ENCODE assay signal across 9 mouse cellular contexts in the genomic region with DNA sequence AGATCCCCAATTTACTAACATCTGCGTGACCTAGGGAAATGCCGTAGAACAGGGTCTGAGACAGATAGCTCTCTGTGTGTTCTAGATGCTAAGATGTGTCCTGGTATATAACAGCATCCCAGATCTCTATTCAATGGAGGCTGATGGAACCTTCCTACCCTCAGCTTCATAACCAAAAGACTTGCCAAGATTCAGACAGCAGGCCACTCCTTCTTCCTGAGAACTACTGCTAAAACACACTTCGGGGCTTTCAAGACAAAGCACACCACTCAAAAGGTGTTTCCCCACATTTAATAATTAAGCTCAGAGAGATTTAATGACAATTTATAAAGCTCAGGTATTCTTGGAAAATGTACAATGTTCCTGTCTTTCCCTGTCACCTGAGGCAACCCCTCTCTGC.
A peak's percentile ranks its signal among the peaks of the same experiment; 100 is the strongest.
DNase-seq lines count a peak whose midpoint lies in the region; ATAC-seq and TF ChIP-seq lines count a peak whose summit lies in the region.
"Had no signal": no experiment of that assay in that cellular context is flagged by ENCODE, and none has a peak within 500 bp of the region (broad histone marks: within the 10 kb centered on the region; RNA-seq: fewer than 3 reads in every experiment).

No protein-coding gene starts in this region.

- H3K4me2 ChIP-seq in forebrain, postnatal 0 days (ENCODE audit: low read depth) = no peak overlapping the region
- H3K4me2 ChIP-seq in kidney, embryonic 16.5 days (replicated peaks; ENCODE audit: low read depth, low read length) = peak overlapping the region; percentile 75
- peak overlapping the region; percentile 91 for H3K4me2 ChIP-seq in hindbrain, embryonic 14.5 days (replicated peaks)

- TF ChIP-seq CTCF in forebrain, postnatal 0 days (IDR thresholded peaks at IDR 0.05; ENCODE audit: low read depth) = no peak

- ATAC-seq in forebrain, postnatal 0 days = no peak
- ATAC-seq in kidney, embryonic 16.5 days (ENCODE audit: low FRiP score, low TSS enrichment) = no peak
- no peak for ATAC-seq in hindbrain, embryonic 14.5 days (ENCODE audit: low FRiP score)

- no peaks in the 10 kb centered on the region for H3K36me3 ChIP-seq in forebrain, embryonic 10.5 days (replicated peaks)
- no peaks in the 10 kb centered on the region for H3K36me3 ChIP-seq in forebrain, postnatal 0 days (ENCODE audit: insufficient read depth)
- H3K36me3 ChIP-seq in kidney, embryonic 16.5 days (ENCODE audit: insufficient read depth, low read length) = no peaks in the 10 kb centered on the region
- H3K36me3 ChIP-seq in hindbrain, embryonic 14.5 days (replicated peaks; ENCODE audit: control insufficient read depth, insufficient read depth) = no peaks in the 10 kb centered on the region

- no peak overlapping the region for H3K9ac ChIP-seq in forebrain, postnatal 0 days
- peak overlapping the region; percentile 97 for H3K9ac ChIP-seq in kidney, embryonic 16.5 days (replicated peaks; ENCODE audit: low read length)
- no peak overlapping the region for H3K9ac ChIP-seq in hindbrain, embryonic 14.5 days

- H3K27me3 ChIP-seq in forebrain, embryonic 10.5 days (ENCODE audit: poor library complexity, severe bottlenecking) = peaks cover 20% of the 10 kb centered on the region
- H3K27me3 ChIP-seq in forebrain, postnatal 0 days (ENCODE audit: insufficient read depth, low read length) = no peaks in the 10 kb centered on the region
- H3K27me3 ChIP-seq in kidney, embryonic 16.5 days (ENCODE audit: insufficient read depth, low read length) = no peaks in the 10 kb centered on the region
- 0 out of 2 replicates have a peak, but pooled peaks cover 5% of the 10 kb centered on the region for H3K27me3 ChIP-seq in hindbrain, embryonic 14.5 days (ENCODE audit: control insufficient read depth, insufficient read depth, low read length)

- no peaks in the 10 kb centered on the region for H3K9me3 ChIP-seq in forebrain, embryonic 10.5 days
- H3K9me3 ChIP-seq in forebrain, postnatal 0 days (ENCODE audit: low read length) = no peaks in the 10 kb centered on the region
- H3K9me3 ChIP-seq in kidney, embryonic 16.5 days (ENCODE audit: low read length) = no peaks in the 10 kb centered on the region
- H3K9me3 ChIP-seq in hindbrain, embryonic 14.5 days (ENCODE audit: control insufficient read depth, low read length) = no peaks in the 10 kb centered on the region

- H3K4me1 ChIP-seq in forebrain, embryonic 10.5 days = peaks cover 28% of the 10 kb centered on the region
- H3K4me1 ChIP-seq in forebrain, postnatal 0 days (ENCODE audit: insufficient read depth) = no peaks in the 10 kb centered on the region
- H3K4me1 ChIP-seq in kidney, embryonic 16.5 days (ENCODE audit: insufficient read depth, low read length) = peaks cover 57% of the 10 kb centered on the region
- peaks cover 8% of the 10 kb centered on the region; the same call in 1 of the 2 replicates for H3K4me1 ChIP-seq in hindbrain, embryonic 14.5 days (replicated peaks; ENCODE audit: control insufficient read depth, insufficient read depth, low read length)

- no peak overlapping the region for H3K27ac ChIP-seq in forebrain, embryonic 10.5 days
- no peak overlapping the region for H3K27ac ChIP-seq in forebrain, postnatal 0 days (ENCODE audit: low read depth, low read length)
- peak overlapping the region; percentile 74; the same call in 1 of the 2 replicates for H3K27ac ChIP-seq in kidney, embryonic 16.5 days (ENCODE audit: low read length)
- no peak overlapping the region for H3K27ac ChIP-seq in hindbrain, embryonic 14.5 days

- DNase-seq in forebrain, embryonic 10.5 days (ENCODE audit: extremely low spot score, low spot score) = no peak
- no peak for DNase-seq in forebrain, postnatal 0 days
- DNase-seq in kidney, postnatal 14 days = no peak
- no peak for DNase-seq in hindbrain, embryonic 14.5 days (ENCODE audit: low spot score)
- peak; percentile 36 for DNase-seq in lung, postnatal 36 days
- DNase-seq in MN1 (ENCODE audit: low spot score) = no peak
- DNase-seq in right cerebral cortex, adult 2 months (ENCODE audit: low spot score in 2 of 2) = no peak
- DNase-seq: embryo, embryonic 11 days had no signal

- 88% methylated on average over 3 of the region's 3 CpGs for WGBS in forebrain, embryonic 10.5 days
- WGBS in forebrain, postnatal 0 days = 85% methylated on average over 3 of the region's 3 CpGs
- WGBS in kidney, embryonic 16.5 days = 69% methylated on average over 3 of the region's 3 CpGs
- 89% methylated on average over 3 of the region's 3 CpGs for WGBS in hindbrain, embryonic 14.5 days

- peak overlapping the region; percentile 65; the same call in 1 of the 2 replicates for H3K4me3 ChIP-seq in forebrain, embryonic 10.5 days
- no peak overlapping the region for H3K4me3 ChIP-seq in forebrain, postnatal 0 days (ENCODE audit: low read depth, low read length)
- H3K4me3 ChIP-seq in kidney, embryonic 16.5 days (ENCODE audit: low read length) = peak overlapping the region; percentile 90
- no peak overlapping the region for H3K4me3 ChIP-seq in hindbrain, embryonic 14.5 days (replicated peaks; ENCODE audit: low read length)

Comparison
In these comparisons a context has a peak if more than half of its experiments do, and no peak if none do; other contexts are left out.
1. H3K4me3 ChIP-seq: peak in forebrain, embryonic 10.5 days (single experiment) and kidney, embryonic 16.5 days (single experiment); none in forebrain, postnatal 0 days (single experiment) and hindbrain, embryonic 14.5 days (single experiment).